Mouse (Mus musculus): ENCODE data around the gene Mastl. TPM values are rescaled to one million over a fixed set of nuclear protein-coding genes. Genes with fewer than 3 reads are reported as not detected.

The Mastl gene
- polyA plus RNA-seq, 1 experiment from 2014 or later = 8.2 TPM

Other genes starting within 250 kb of the Mastl start
- gene Abi1, start 115.8 kb downstream of the Mastl start, polyA plus RNA-seq (2015; fragmentation: Nextera tagmentation; extraction: Ambion mirVana) = 52.0 and 57.0 TPM in 2 replicates
- 30.4 and 33.4 TPM in 2 replicates for gene Acbd5, start 87.9 kb downstream of the Mastl start, polyA plus RNA-seq (2015; fragmentation: Nextera tagmentation; extraction: Ambion mirVana)
- gene Yme1l1, start 345 bp upstream of the Mastl start, polyA plus RNA-seq (2015; fragmentation: Nextera tagmentation; extraction: Ambion mirVana) = 75.5 and 78.8 TPM in 2 replicates
- not detected in 2 replicates for gene 4931423N10Rik, start 51.5 kb upstream of the Mastl start, polyA plus RNA-seq (2015; fragmentation: Nextera tagmentation; extraction: Ambion mirVana)
- gene Nxph2, start 165.2 kb upstream of the Mastl start, polyA plus RNA-seq (2015; fragmentation: Nextera tagmentation; extraction: Ambion mirVana) = not detected in 2 replicates